Mouse (Mus musculus): ENCODE results near the gene Prg4. TPM values are rescaled to one million over a fixed set of nuclear protein-coding genes. Genes with fewer than 3 reads are reported as not detected.

Prg4 gene
- polyA plus RNA-seq (2012; rRNA removed) = 0.32 and 1.1 TPM in 2 replicates

DNA sequence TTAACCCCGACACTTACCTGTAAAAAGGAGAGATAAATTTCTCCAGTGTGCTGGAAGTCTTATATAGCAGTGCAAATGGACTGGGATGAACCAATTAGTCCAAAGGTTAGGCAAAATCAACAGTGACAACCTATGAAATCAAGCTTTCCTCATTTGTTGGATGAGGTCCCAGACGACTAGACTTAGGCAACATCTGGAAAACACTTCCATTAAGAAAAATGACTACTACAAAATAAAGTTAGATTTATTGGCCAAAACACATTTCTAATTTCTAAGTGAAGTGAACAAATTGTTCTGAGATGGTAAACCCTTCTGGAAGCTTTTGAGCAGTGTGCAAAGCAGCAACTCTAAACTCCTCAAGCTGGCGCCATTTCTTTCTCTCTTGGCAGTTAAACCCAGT, at the start of gene Prg4:
TSS of gene Prg4 (minus strand) at position 34 of the 400 bp plus-strand sequence.

Other genes starting within 250 kb of the Prg4 start
- gene Pdc, start 146.7 kb downstream of the Prg4 start, polyA plus RNA-seq (2012; rRNA removed) = not detected in 2 replicates
- 32.1 and 54.2 TPM in 2 replicates for gene Tpr, start 73.3 kb downstream of the Prg4 start, polyA plus RNA-seq (2012; rRNA removed)
- gene Odr4, start 73.1 kb downstream of the Prg4 start, polyA plus RNA-seq (2012; rRNA removed) = 2.5 and 2.9 TPM in 2 replicates